Mouse (Mus musculus) midbrain, embryonic 16.5 days (tissue): ENCODE measurements around the gene Megf11. TPM values are rescaled to one million over a fixed set of nuclear protein-coding genes. Genes with fewer than 3 reads are reported as not detected.
A peak's percentile ranks its signal among the peaks of the same experiment; 100 is the strongest.

Experiments
- ATAC-seq: fragments of 200-750 bp; cut with Nextera tagmentation; 2 replicates; pipeline ENCODE4 v1.8.0; 2017; ENCODE audit warnings: moderate TSS enrichment
- H3K27ac ChIP-seq: fragments of 300-500 bp; sonication (generic); 2 replicates; pipeline ENCODE4 v1.5.1; 2014; ENCODE audit warnings: mild to moderate bottlenecking, low read length, mixed read lengths
- H3K27me3 ChIP-seq: fragments of 300-500 bp; sonication (generic); 2 replicates; pipeline ENCODE4 v1.6.1; 2014; ENCODE audit warnings: low read depth, low read length, mixed read lengths; ENCODE audit not compliant: control insufficient read depth, insufficient read depth
- H3K36me3 ChIP-seq: fragments of 300-500 bp; sonication (generic); 2 replicates; pipeline ENCODE4 v1.6.1; 2014; ENCODE audit warnings: mild to moderate bottlenecking, low read length, moderate library complexity, mixed read lengths; ENCODE audit not compliant: control insufficient read depth, insufficient read depth
- H3K4me1 ChIP-seq: fragments of 300-500 bp; sonication (generic); 2 replicates; pipeline ENCODE4 v1.6.1; 2014; ENCODE audit warnings: mild to moderate bottlenecking, low read length, mixed read lengths; ENCODE audit not compliant: control insufficient read depth, insufficient read depth
- H3K4me2 ChIP-seq: fragments of 300-500 bp; sonication (generic); 2 replicates; pipeline ENCODE4 v1.6.1; 2014; ENCODE audit warnings: mild to moderate bottlenecking, low read length, mixed read lengths
- H3K4me3 ChIP-seq: fragments of 300-500 bp; sonication (generic); 2 replicates; pipeline ENCODE4 v1.5.1; 2014; ENCODE audit warnings: low read depth, mild to moderate bottlenecking, low read length, moderate library complexity, mixed read lengths
- H3K9ac ChIP-seq: fragments of 300-500 bp; sonication (generic); 2 replicates; pipeline ENCODE4 v1.6.1; 2014; ENCODE audit warnings: low read depth, low read length, mixed read lengths
- H3K9me3 ChIP-seq: fragments of 300-500 bp; sonication (generic); replicated peaks from 2 replicates; pipeline ENCODE4 v1.6.1; 2014; ENCODE audit warnings: mild to moderate bottlenecking, low read length, mixed read lengths; ENCODE audit not compliant: control insufficient read depth, poor library complexity, severe bottlenecking
- WGBS: fragments of 180-500 bp; shearing (Covaris S2); extraction: QIAGEN DNeasy Blood & Tissue Kit; methylation state at CpG from one replicate; pipeline ENCODE4 v1.1.7; 2014; 5-methylcytosine and 5-hydroxymethylcytosine counted together
- polyA plus RNA-seq: library from polyadenylated mRNA; unstranded; fragments of >200 nt; fragmentation: Nextera tagmentation; extraction: Ambion mirVana; gene quantifications from 2 replicates; pipeline ENCODE4 v1.2.1, GENCODE M21; 2015

Megf11 gene
- polyA plus RNA-seq, 1 experiment from 2014 or later = 20.5 TPM

DNA sequence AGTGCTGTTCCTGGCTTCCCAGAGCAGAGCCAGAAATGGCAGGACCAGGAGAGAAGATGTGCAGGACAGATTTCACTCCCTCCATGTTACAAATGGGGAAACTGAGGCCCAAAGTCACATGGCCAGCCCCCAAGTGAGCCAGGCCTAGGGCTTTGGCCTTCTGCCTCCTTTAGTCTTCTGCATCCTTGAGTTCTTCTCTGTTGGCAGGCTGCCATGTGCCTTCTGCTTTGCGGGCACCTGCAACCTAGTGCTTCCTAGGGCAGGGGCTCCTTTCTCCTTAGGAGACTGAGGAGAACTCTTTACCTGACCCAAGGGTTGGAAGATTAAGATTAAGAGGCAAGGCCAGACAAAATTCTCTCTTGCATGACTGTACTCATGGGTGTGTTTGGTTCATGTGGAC, 193.9 kb downstream of the Megf11 start:
- no peak overlapping the region for H3K4me3 ChIP-seq
- ATAC-seq = no peak
- peak overlapping the region; percentile 9; the same call in 1 of the 2 replicates for H3K27ac ChIP-seq
- H3K4me1 ChIP-seq = peaks cover 6% of the 10 kb centered on the region
- no peaks in the 10 kb centered on the region for H3K27me3 ChIP-seq
- no peaks in the 10 kb centered on the region for H3K36me3 ChIP-seq
- 76% methylated on average over 1 of the region's 1 CpGs for WGBS
- H3K9me3 ChIP-seq = no peaks in the 10 kb centered on the region
- no peak overlapping the region for H3K9ac ChIP-seq
- no peak overlapping the region for H3K4me2 ChIP-seq

GRCm38 (mm10) chr9:64586292-64586691, 200.9 kb downstream of the Megf11 start:
- H3K27me3 ChIP-seq = no peaks in the 10 kb centered on the region
- H3K9ac ChIP-seq = no peak overlapping the region
- H3K4me3 ChIP-seq = no peak overlapping the region
- H3K36me3 ChIP-seq = no peaks in the 10 kb centered on the region
- 86% methylated on average over 5 of the region's 5 CpGs for whole genome bisulfite sequencing
- H3K4me2 ChIP-seq = no peak overlapping the region
- ATAC-seq = no peak
- H3K9me3 ChIP-seq = no peaks in the 10 kb centered on the region
- peaks cover 7% of the 10 kb centered on the region; the same call in 1 of the 2 replicates for H3K4me1 ChIP-seq
- no peak overlapping the region for H3K27ac ChIP-seq

GRCm38 (mm10) chr9:64587991-64588390, 202.6 kb downstream of the Megf11 start:
- Histone ChIP-seq H3K27ac (no peak overlapping the region), H3K4me3 (no peak overlapping the region), H3K36me3 (no peaks in the 10 kb centered on the region), H3K4me1 (peaks cover 7% of the 10 kb centered on the region; the same call in 1 of the 2 replicates), H3K9ac (no peak overlapping the region), H3K9me3 (no peaks in the 10 kb centered on the region), H3K27me3 (no peaks in the 10 kb centered on the region), H3K4me2 (no peak overlapping the region)
- 90% methylated on average over 7 of the region's 7 CpGs for WGBS
- ATAC-seq = no peak

- Histone ChIP-seq H3K4me1 (peaks cover 15% of the 10 kb centered on the region), H3K36me3 (no peaks in the 10 kb centered on the region), H3K27ac (no peak overlapping the region), H3K9me3 (no peaks in the 10 kb centered on the region), H3K9ac (no peak overlapping the region), H3K27me3 (no peaks in the 10 kb centered on the region), H3K4me3 (no peak overlapping the region), H3K4me2 (no peak overlapping the region)
- no peak for ATAC-seq
- 49% methylated on average over 5 of the region's 5 CpGs for WGBS
These were observed 205.2 kb downstream of the Megf11 start for GRCm38 (mm10) chr9:64590634-64591041.

DNA sequence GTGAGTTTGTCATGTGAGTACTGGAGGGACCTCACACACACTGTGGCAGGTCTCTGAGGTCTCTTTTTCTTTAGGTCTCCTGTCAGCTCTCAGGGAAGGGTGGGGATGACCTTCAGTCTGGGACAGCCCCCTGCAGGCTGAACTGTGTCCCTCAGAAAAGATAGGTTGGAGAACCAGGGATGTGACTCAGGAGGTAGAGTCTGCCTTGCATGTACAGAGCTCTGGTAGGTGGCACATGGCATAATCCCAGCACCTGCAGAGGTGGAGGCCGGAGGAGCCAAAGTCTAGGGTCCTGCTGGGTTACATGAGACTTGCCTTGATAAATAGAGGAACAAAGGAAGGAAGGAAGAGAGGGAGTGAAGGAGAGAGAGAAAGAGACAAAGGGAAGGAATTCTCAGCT, 206.0 kb downstream of the Megf11 start:
- WGBS = 60% methylated on average over 1 of the region's 1 CpGs
- H3K4me2 ChIP-seq = no peak overlapping the region
- no peak overlapping the region for H3K27ac ChIP-seq
- ATAC-seq = no peak
- no peaks in the 10 kb centered on the region for H3K27me3 ChIP-seq
- no peak overlapping the region for H3K9ac ChIP-seq
- H3K36me3 ChIP-seq = no peaks in the 10 kb centered on the region
- peaks cover 15% of the 10 kb centered on the region for H3K4me1 ChIP-seq
- H3K4me3 ChIP-seq = no peak overlapping the region
- no peaks in the 10 kb centered on the region for H3K9me3 ChIP-seq

DNA sequence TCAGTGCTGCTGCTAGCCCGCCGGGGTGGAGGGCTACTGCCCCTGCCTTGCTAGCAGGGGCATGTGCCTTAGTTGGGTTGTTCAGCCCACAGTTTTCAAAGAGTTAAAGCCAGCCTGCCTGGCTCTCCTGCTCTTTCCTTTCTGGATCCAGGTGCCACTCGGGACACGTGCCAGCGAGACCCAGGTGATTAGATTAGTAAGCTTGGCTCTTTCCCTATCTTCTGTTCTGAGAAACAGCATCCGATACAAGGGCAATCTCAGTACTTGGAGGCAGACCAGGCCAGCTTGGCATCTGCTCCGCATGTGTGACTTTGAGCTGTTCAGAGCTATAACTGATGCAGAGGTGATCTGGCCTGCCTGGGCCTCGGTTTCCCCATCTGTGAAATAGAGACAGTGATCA, 209.0 kb downstream of the Megf11 start:
- Histone ChIP-seq H3K4me2 (no peak overlapping the region), H3K9ac (no peak overlapping the region), H3K36me3 (no peaks in the 10 kb centered on the region), H3K4me1 (peaks cover 15% of the 10 kb centered on the region), H3K4me3 (no peak overlapping the region), H3K9me3 (no peaks in the 10 kb centered on the region), H3K27ac (no peak overlapping the region), H3K27me3 (no peaks in the 10 kb centered on the region)
- 60% methylated on average over 8 of the region's 8 CpGs for WGBS
- no peak for ATAC-seq

DNA sequence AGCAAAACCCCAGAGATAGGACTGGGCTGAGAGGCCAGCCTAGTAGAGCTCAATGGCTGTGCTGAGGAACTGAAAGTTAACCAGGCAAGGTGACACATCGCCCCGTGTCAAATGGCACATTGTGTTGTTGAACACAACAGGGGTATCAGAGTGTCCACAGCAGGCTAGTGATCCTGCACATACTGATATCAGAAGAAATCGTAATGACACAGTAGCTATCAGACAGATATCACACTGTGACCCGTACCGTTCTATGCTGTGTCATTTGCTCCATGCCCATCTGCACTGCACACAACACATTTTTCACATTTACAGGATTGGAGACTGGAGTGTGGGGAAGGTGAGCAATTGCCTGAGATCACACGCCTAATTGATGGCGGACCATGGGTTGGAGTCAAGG, 213.0 kb downstream of the Megf11 start:
- WGBS = 94% methylated on average over 7 of the region's 7 CpGs
- ATAC-seq = no peak

GRCm38 (mm10) chr9:64600731-64601130, 215.3 kb downstream of the Megf11 start:
- Histone ChIP-seq H3K9ac (no peak overlapping the region), H3K4me2 (no peak overlapping the region), H3K27me3 (no peaks in the 10 kb centered on the region), H3K27ac (no peak overlapping the region), H3K4me1 (peaks cover 17% of the 10 kb centered on the region), H3K4me3 (no peak overlapping the region), H3K9me3 (no peaks in the 10 kb centered on the region), H3K36me3 (no peaks in the 10 kb centered on the region)
- WGBS = 88% methylated on average over 2 of the region's 2 CpGs
- ATAC-seq = no peak

More for the DNA sequence above, 213.0 kb downstream of the Megf11 start:
- Histone ChIP-seq H3K4me1 (peaks cover 10% of the 10 kb centered on the region), H3K4me2 (no peak overlapping the region), H3K36me3 (no peaks in the 10 kb centered on the region), H3K27ac (no peak overlapping the region), H3K9ac (no peak overlapping the region), H3K9me3 (no peaks in the 10 kb centered on the region), H3K4me3 (no peak overlapping the region), H3K27me3 (no peaks in the 10 kb centered on the region)

DNA sequence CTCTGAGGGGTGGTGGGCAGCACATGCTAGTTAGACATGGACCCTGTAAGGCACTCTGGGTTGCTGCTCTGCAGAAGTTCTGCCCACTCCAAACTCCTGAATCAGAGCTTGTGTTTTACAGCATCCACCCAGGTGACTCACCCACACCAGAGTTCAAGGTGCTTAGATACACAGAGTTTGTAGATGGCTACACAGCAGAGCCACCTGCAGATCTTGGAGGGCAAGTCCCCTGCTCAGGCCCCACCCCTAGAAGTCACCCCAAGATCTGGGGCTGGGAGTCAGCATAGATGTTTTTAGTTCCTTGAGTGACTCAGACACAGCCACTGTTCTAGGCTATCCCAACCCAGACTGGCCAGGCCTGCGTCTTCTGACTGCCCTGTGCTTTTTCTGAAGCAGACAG, 217.5 kb downstream of the Megf11 start:
- H3K27ac ChIP-seq = no peak overlapping the region
- no peaks in the 10 kb centered on the region for H3K36me3 ChIP-seq
- ATAC-seq = no peak
- no peak overlapping the region for H3K9ac ChIP-seq
- H3K4me1 ChIP-seq = peaks cover 30% of the 10 kb centered on the region
- WGBS = 84% methylated on average over 1 of the region's 1 CpGs
- no peak overlapping the region for H3K4me2 ChIP-seq
- no peak overlapping the region for H3K4me3 ChIP-seq
- H3K27me3 ChIP-seq = no peaks in the 10 kb centered on the region
- H3K9me3 ChIP-seq = no peaks in the 10 kb centered on the region
